Mouse (Mus musculus): Measurements from ENCODE around the gene Ugp2.

Ugp2 gene

DNA sequence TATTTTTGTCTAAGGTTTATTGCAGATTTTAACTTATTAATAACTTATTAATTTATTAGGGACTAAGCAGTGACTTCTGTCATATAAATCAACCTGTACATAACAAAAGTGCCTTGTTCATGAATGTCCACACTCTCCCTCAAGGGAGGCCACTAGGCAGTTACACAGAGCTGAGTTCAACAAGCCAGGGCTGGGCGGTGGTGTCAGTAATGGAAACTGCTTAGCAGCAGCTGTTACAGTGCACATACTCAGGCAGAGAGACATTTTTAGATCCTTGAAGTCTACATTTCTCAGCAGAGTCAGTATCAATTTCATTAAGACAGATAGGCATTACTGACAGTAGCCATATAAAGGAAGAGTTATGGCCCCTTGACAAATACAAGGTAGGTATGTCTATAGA is 33.1 kb downstream of the Ugp2 start:
- in situ Hi-C loops (cut with MboI, MseI), result no loop called here

- in situ Hi-C loops (cut with MboI, MseI), result no loop called here
Observed at GRCm38 (mm10) chr11:21332639-21333295, 38.2 kb downstream of the Ugp2 start.

DNA sequence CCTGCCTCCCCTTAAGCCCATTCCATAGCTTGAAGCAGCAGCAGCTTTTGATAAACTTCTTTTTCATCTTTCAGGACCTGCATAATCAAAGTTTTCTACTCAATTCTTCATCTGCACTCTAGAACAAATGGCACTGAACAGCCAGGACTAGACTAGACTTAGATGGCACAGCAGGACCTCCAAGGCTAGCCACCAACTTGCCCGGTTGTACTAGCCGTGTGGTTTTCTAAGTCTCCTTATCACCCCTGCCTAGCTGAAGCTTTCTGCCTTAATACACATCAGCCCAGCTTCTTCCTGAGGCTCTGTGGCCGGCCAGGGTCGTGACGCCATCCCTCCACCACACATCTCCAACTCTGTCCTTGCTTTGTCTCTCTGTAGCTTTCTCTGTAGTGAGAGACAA is 42.9 kb downstream of the Ugp2 start:
- in situ Hi-C loops (cut with MboI, MseI), result no loop called here

DNA sequence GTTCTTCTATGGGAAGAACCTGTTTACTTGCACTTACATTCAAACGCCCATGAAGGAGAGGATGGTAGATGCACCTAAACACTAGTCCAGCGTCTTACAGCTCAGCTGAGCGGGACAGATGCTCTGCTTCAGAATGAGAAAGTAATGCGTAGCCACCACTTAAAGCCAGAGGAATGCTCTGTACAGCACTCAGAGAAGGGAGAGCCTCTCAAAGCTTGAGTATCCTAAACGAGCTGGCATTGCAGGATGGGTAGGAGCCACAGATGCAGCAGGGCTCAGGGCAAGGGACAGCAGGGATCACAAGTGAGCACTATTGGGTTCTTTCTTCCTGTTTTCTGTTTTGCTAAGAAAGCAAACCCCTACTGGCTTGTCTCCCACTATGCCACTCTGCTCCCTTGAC is 43.5 kb downstream of the Ugp2 start:
- in situ Hi-C loops (cut with MboI, MseI), result no loop called here

DNA sequence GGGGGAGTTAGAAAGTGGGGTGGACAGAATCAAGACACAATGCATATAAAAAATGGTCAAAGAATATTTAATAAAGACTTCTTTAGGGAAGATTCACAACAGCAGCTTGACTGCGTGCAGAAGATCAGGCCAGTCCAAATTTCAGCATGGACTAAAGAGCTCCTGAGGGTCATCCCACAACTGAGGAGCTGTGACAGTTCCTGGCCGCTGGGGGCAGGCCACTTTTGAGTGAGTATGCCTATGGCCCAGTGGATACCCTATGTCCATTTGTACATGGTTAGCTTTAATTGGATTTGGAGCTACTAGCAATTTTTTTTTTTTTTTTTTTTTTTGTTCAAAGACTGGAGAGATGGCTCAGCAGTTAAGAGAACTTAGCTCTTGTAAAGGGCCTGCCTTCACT is 44.2 kb downstream of the Ugp2 start:
- in situ Hi-C loops (cut with MboI, MseI), result no loop called here

GRCm38 (mm10) chr11:21325781-21326180 is 45.2 kb downstream of the Ugp2 start:
- in situ Hi-C loops (cut with MboI, MseI), result no loop called here

- in situ Hi-C loops (cut with MboI, MseI), result no loop called here
Observed at GRCm38 (mm10) chr11:21322349-21322748, 48.7 kb downstream of the Ugp2 start.

- in situ Hi-C loops (cut with MboI, MseI), result no loop called here
Observed at GRCm38 (mm10) chr11:21321577-21321976, 49.4 kb downstream of the Ugp2 start.

GRCm38 (mm10) chr11:21313922-21314657 is 56.9 kb downstream of the Ugp2 start:
- in situ Hi-C loops (cut with MboI, MseI), result no loop called here

GRCm38 (mm10) chr11:21309516-21309915 is 61.5 kb downstream of the Ugp2 start:
- in situ Hi-C loops (cut with MboI, MseI), result loop anchor here in 1 of 2 experiments (5.0 kb wide), 1 partner anchor 153 kb away; no protein-coding TSS in a partner anchor

DNA sequence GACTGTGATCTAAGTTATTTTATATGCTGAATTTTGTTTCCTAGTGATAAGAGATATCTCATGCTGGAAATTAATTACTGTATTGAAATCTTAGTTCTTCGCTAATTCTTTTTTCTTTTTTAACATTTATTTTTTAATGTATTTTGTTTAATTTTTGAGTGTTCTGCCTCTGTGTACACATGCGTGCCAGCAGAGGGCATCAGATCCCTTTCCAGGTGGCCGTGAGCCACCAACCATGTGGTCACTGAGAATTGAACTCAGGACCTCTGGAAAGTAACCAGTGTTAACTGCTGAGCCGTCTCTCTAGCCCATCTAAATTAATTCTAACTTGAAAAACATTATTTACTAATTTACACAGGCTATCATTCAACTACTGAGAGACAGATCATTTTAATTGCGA is 62.9 kb downstream of the Ugp2 start:
- in situ Hi-C loops (cut with MboI, MseI), result loop anchor here in 1 of 2 experiments (5.0 kb wide), 1 partner anchor 154 kb away; no protein-coding TSS in a partner anchor

DNA sequence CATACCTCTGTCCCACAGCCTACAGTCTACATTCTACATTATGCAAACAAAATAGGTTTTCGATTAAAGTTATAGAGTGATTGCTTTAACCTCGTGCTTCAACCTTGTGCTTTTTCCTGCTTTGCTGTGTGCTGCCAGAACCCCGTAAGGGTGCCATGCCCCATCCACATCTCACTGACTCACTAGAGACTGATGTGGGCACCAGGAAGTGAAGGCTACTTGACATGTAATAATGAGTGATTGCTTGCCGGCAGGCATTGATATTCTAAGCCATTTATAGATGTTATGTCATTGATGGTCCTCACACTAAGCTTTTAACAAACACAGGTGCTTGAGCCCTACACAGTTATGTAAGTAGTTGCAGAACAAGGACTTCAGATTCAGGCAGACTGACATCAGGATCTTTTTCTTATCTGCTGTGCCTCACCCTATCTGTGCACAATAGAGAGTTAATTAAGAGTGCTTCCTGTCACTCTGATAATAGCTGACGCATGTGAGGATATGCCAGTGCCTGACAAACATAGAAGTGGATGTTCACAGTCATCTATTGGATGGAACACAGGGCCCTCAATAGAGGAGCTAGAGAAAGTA is 63.8 kb downstream of the Ugp2 start:
- in situ Hi-C loops (cut with MboI, MseI), result loop anchor here in 1 of 2 experiments (5.0 kb wide), 1 partner anchor 155 kb away; no protein-coding TSS in a partner anchor

DNA sequence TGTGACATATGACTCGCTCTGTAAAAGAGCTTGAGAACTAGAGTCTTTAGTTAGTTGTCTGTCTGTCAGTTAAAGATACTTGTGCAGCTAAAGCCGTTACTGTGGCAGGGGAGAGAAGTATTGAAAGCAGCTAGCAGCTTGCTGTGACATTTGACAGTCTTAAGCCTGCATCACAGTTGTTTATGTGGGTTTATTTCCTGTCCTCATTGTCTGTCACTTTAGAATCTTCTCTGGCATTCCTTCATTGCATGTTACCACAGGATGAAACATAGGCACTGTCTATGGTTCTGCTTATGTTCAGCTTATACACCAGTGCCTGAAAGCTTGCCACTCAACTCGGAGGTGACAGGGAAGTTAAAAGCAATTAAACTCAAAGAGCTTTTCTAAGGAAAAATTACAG is 67.4 kb downstream of the Ugp2 start:
- in situ Hi-C loops (cut with MboI, MseI), result no loop called here

- in situ Hi-C loops (cut with MboI, MseI), result loop anchor here in 1 of 2 experiments (25.0 kb wide), 1 partner anchor 508 kb away; no protein-coding TSS in a partner anchor
Observed at GRCm38 (mm10) chr11:21295486-21295885, 75.5 kb downstream of the Ugp2 start.

GRCm38 (mm10) chr11:21288153-21288552 is 82.8 kb downstream of the Ugp2 start:
- in situ Hi-C loops (cut with MboI, MseI), result loop anchor here in 1 of 2 experiments (25.0 kb wide), 1 partner anchor 501 kb away; no protein-coding TSS in a partner anchor

DNA sequence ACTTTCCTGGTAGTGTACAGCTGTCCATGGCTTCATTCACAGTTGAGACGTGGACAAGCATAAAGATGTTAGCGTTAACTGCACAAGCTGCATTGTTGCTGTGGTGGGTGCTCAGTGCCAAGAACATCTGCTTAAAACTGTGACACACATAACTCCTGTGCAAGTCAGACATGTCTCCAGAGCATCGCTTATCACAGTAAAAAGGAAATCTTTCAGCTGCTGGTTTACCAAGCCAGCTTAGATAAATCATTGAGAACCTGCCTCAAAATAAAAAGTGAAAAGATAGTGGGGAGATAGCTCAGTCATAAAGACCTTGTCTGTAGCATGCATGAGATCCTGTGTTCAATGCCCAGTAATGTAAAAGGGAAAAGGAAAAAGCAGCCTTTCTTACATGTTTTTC is 84.6 kb downstream of the Ugp2 start:
- in situ Hi-C loops (cut with MboI, MseI), result loop anchor here in 1 of 2 experiments (25.0 kb wide), 1 partner anchor 499 kb away; no protein-coding TSS in a partner anchor

GRCm38 (mm10) chr11:21276151-21276550 is 94.8 kb downstream of the Ugp2 start:
- in situ Hi-C loops (cut with MboI, MseI), result loop anchor here in 1 of 2 experiments (25.0 kb wide), 1 partner anchor 489 kb away; no protein-coding TSS in a partner anchor
